Mouse (Mus musculus) bone marrow, adult 2 months (tissue): ENCODE measurements around the gene Ssbp3.

Experiments used
- CTCF ChIP-seq: fragments of 200-500 bp; IDR thresholded peaks from 2 replicates; pipeline ENCODE4 v1.5.1; 2011; ENCODE audit warnings: low read length, control low read depth; ENCODE audit not compliant: control insufficient read depth, insufficient read depth
- POLR2A ChIP-seq: fragments of 200-500 bp; IDR thresholded peaks from 2 replicates; pipeline ENCODE4 v1.6.1; 2011; ENCODE audit warnings: low read depth, mild to moderate bottlenecking, control low read depth, low read length, borderline replicate concordance; ENCODE audit not compliant: control insufficient read depth

GRCm38 (mm10) chr4:106915265-106915664, 4.8 kb downstream of the Ssbp3 start:
- no peak for TF ChIP-seq CTCF
- TF ChIP-seq POLR2A = no peak
